Mouse (Mus musculus) E14TG2a.4 (cell line): ENCODE measurements around the gene Clec11a.

Experiments
- CTCF ChIP-seq: conservative IDR thresholded peaks from 2 replicates; pipeline ENCODE4 v1.5.1; 2014; ENCODE audit warnings: low read length
- NANOG ChIP-seq: IDR thresholded peaks from 2 replicates; pipeline ENCODE4 v1.6.1; 2014; ENCODE audit warnings: borderline replicate concordance, low read length, mixed read lengths
- POU5F1 ChIP-seq: IDR thresholded peaks from 2 replicates; pipeline ENCODE4 v1.6.1; 2014; ENCODE audit warnings: low read length, borderline replicate concordance

- TF ChIP-seq CTCF (no peak), NANOG (no peak), POU5F1 (no peak)
These were observed 38.6 kb downstream of the Clec11a start for GRCm38 (mm10) chr7:44268117-44268516.
